Mouse (Mus musculus) limb, embryonic 10.5 days (tissue): Measurements from ENCODE around the gene Sc5d. TPM values are rescaled to one million over a fixed set of nuclear protein-coding genes. Genes with fewer than 3 reads are reported as not detected.

Experiments
- DNase-seq: peaks from one replicate; pipeline ENCODE4 v3.0.0-alpha.2; 2017; ENCODE audit warnings: low spot score
- H3K27ac ChIP-seq: fragments of 300-500 bp; sonication (generic); 2 replicates; pipeline ENCODE4 v1.5.1; 2016; ENCODE audit warnings: mild to moderate bottlenecking
- H3K27me3 ChIP-seq: fragments of 300-500 bp; sonication (generic); 2 replicates; pipeline ENCODE4 v1.6.1; 2016; ENCODE audit warnings: low read depth, mild to moderate bottlenecking; ENCODE audit not compliant: poor library complexity, severe bottlenecking
- H3K36me3 ChIP-seq: fragments of 300-500 bp; sonication (generic); 2 replicates; pipeline ENCODE4 v1.6.1; 2016; ENCODE audit warnings: mild to moderate bottlenecking, moderate library complexity
- H3K4me1 ChIP-seq: fragments of 300-500 bp; sonication (generic); 2 replicates; pipeline ENCODE4 v1.6.1; 2016
- H3K4me3 ChIP-seq: fragments of 300-500 bp; sonication (generic); 2 replicates; pipeline ENCODE4 v1.5.1; 2016; ENCODE audit warnings: mild to moderate bottlenecking, moderate library complexity
- H3K9me3 ChIP-seq: fragments of 300-500 bp; sonication (generic); replicated peaks from 2 replicates; pipeline ENCODE4 v1.6.1; 2016; ENCODE audit warnings: mild to moderate bottlenecking
- WGBS: fragments of 180-500 bp; shearing (Covaris S2); methylation state at CpG from one replicate; pipeline ENCODE4 v1.1.7; 2016; 5-methylcytosine and 5-hydroxymethylcytosine counted together
- polyA plus RNA-seq: library from polyadenylated mRNA; unstranded; fragments of >200 nt; fragmentation: Nextera tagmentation; extraction: Ambion mirVana; gene quantifications from 2 replicates; pipeline ENCODE4 v1.2.1, GENCODE M21; 2016

Gene Sc5d
- polyA plus RNA-seq, 1 experiment from 2014 or later, result 63.2 TPM

- 66% methylated on average over 13 of the region's 13 CpGs for WGBS
- no peak for DNase-seq
- H3K4me3 ChIP-seq, result no peak overlapping the region
- 0 out of 2 replicates have a peak, but pooled peaks cover 5% of the 10 kb centered on the region for H3K27me3 ChIP-seq
- H3K27ac ChIP-seq, result no peak overlapping the region
- H3K36me3 ChIP-seq, result no peaks in the 10 kb centered on the region
- no peaks in the 10 kb centered on the region for H3K9me3 ChIP-seq
- no peaks in the 10 kb centered on the region for H3K4me1 ChIP-seq
Observed at GRCm38 (mm10) chr9:42275027-42275760, 11.1 kb upstream of the Sc5d start.

DNA sequence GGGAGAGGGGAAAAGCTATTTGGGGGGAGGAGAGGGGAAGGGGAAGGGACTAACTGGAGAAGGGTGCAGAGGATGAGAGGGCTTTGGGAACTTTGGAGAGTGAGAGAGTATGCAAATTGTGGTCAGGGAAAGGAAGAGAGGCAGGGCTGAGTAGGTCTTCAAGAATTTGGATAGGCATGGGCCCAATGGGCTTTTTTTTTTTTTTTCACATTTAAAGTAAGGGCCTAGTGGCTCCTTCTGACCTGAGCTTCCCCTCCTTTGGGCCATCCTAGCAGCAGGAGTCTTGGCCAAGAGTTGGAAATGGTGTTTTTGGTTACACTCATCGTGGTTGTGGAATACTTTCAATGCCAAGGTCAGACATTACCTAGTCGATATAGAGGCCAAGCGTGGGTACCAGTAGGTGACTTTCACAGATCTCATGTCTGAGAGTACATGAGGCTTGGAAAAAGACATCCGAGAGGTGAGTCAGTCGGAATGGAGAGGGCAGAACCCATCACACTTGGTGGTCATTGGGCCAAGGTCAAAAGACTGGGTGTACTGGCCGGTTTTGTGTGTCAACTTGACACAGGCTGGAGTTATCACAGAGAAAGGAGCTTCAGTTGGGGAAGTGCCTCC is 9.7 kb upstream of the Sc5d start:
- H3K4me1 ChIP-seq, result no peaks in the 10 kb centered on the region
- no peaks in the 10 kb centered on the region for H3K9me3 ChIP-seq
- H3K4me3 ChIP-seq, result no peak overlapping the region
- H3K36me3 ChIP-seq, result no peaks in the 10 kb centered on the region
- 0 out of 2 replicates have a peak, but pooled peaks cover 5% of the 10 kb centered on the region for H3K27me3 ChIP-seq
- DNase-seq, result no peak
- H3K27ac ChIP-seq, result no peak overlapping the region
- 89% methylated on average over 6 of the region's 6 CpGs for WGBS

GRCm38 (mm10) chr9:42273174-42273573 is 9.1 kb upstream of the Sc5d start:
- Histone ChIP-seq H3K27me3 (0 out of 2 replicates have a peak, but pooled peaks cover 5% of the 10 kb centered on the region), H3K4me3 (no peak overlapping the region), H3K9me3 (no peaks in the 10 kb centered on the region), H3K27ac (no peak overlapping the region), H3K4me1 (no peaks in the 10 kb centered on the region), H3K36me3 (no peaks in the 10 kb centered on the region)
- no peak for DNase-seq
- 85% methylated on average over 3 of the region's 3 CpGs for WGBS

DNA sequence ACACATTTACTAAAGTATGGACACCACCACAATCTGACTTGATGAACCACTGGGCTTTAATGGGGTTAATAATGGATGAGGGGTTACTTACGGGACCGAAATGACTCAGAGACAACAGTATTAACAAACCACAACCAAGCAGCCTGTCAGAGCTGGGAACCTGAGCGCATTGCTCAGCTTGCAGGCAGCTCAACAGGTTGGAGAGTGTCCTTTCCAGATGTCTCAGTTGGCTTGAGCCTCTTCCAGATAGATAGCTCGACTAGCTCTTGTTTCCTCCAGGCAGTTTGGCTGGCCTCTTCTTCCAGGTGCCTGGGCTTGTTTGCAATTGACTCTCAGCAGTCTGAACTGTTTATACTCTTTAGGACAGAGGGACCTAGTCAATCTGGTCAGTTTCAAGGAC is 8.6 kb upstream of the Sc5d start:
- DNase-seq, result no peak
- no peaks in the 10 kb centered on the region for H3K9me3 ChIP-seq
- H3K27me3 ChIP-seq, result 0 out of 2 replicates have a peak, but pooled peaks cover 5% of the 10 kb centered on the region
- no peaks in the 10 kb centered on the region for H3K4me1 ChIP-seq
- WGBS, result 74% methylated on average over 4 of the region's 4 CpGs
- no peak overlapping the region for H3K27ac ChIP-seq
- H3K4me3 ChIP-seq, result no peak overlapping the region
- no peaks in the 10 kb centered on the region for H3K36me3 ChIP-seq

GRCm38 (mm10) chr9:42271456-42271855 is 7.4 kb upstream of the Sc5d start:
- Histone ChIP-seq H3K9me3 (no peaks in the 10 kb centered on the region), H3K4me1 (no peaks in the 10 kb centered on the region), H3K36me3 (no peaks in the 10 kb centered on the region), H3K27ac (no peak overlapping the region), H3K27me3 (0 out of 2 replicates have a peak, but pooled peaks cover 5% of the 10 kb centered on the region), H3K4me3 (no peak overlapping the region)
- WGBS, result 89% methylated on average over 5 of the region's 5 CpGs
- no peak for DNase-seq

GRCm38 (mm10) chr9:42270617-42271016 is 6.6 kb upstream of the Sc5d start:
- Histone ChIP-seq H3K27ac (no peak overlapping the region), H3K27me3 (0 out of 2 replicates have a peak, but pooled peaks cover 1% of the 10 kb centered on the region), H3K36me3 (no peaks in the 10 kb centered on the region), H3K4me1 (no peaks in the 10 kb centered on the region), H3K4me3 (no peak overlapping the region), H3K9me3 (no peaks in the 10 kb centered on the region)
- 89% methylated on average over 3 of the region's 3 CpGs for WGBS
- no peak for DNase-seq

DNA sequence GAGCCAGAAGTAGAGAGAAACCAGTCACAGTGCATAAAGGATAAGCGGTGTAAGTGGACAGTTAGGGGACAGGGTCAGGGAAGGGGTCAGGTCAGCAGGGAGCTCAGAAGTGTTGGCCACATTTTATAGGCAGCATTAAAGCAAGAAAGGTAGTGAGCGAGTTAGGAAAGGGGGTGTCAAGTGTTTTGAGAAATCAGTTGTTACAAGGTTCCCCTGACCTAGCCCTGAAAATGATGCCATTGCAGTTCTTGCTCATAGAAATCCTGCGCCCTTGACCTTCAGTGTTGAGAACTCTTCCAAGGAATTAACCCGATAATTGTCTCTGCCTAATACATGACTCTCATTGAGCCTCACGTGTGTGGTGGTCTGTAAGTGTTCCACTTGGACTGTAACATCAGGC is 6.0 kb upstream of the Sc5d start:
- Histone ChIP-seq H3K4me3 (no peak overlapping the region), H3K27me3 (no peaks in the 10 kb centered on the region), H3K36me3 (no peaks in the 10 kb centered on the region), H3K27ac (no peak overlapping the region), H3K4me1 (no peaks in the 10 kb centered on the region), H3K9me3 (no peaks in the 10 kb centered on the region)
- DNase-seq, result no peak
- 88% methylated on average over 5 of the region's 5 CpGs for WGBS

- H3K9me3 ChIP-seq, result no peaks in the 10 kb centered on the region
- H3K4me1 ChIP-seq, result peaks cover 9% of the 10 kb centered on the region
- H3K27ac ChIP-seq, result no peak overlapping the region
- H3K36me3 ChIP-seq, result no peaks in the 10 kb centered on the region
- DNase-seq, result no peak
- WGBS, result 87% methylated on average over 5 of the region's 5 CpGs
- H3K4me3 ChIP-seq, result no peak overlapping the region
- no peaks in the 10 kb centered on the region for H3K27me3 ChIP-seq
Observed at GRCm38 (mm10) chr9:42268371-42268770, 4.3 kb upstream of the Sc5d start.

DNA sequence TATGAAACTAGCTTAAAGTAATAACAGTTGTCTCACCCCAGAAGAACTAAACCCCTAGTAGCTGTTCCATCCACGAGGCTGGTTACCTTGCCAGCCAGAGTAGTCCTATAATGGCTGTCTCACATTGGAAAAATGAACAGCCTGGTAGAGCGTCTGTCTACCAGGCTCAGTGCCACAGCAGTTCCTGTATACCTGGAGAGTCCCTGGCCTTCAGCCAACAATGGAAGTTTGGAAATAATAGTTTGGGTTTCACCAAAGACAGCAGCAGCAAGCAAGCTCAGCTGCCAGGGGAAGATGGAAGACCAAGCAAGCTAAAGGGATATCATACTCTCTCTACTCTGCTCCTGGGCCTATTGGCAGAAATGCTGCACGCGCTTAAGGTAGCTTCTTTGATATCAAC is 1.3 kb upstream of the Sc5d start:
- 95% methylated on average over 4 of the region's 4 CpGs for WGBS
- Histone ChIP-seq H3K9me3 (no peaks in the 10 kb centered on the region), H3K27ac (no peak overlapping the region), H3K36me3 (peaks cover 15% of the 10 kb centered on the region), H3K4me1 (peaks cover 23% of the 10 kb centered on the region), H3K27me3 (no peaks in the 10 kb centered on the region), H3K4me3 (no peak overlapping the region)
- no peak for DNase-seq

DNA sequence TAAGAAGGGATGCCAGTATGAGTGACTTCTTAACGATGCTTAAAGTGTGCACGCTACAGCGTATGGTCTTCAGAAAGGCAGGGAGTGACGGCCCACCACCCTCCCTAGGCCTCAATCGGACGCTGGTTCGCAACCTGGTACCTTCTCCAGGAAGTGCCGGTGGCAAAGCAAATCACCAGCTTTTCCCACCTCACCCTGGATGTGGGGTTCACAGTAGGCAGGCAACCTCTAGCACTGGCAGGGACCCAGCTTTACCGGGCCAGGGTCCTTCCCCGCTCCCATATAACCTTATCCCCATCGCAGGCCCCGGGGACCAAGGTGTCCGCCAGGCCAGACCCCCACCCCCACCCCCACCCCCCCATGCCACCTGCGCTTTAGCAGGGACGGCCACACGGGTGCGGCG is 346 bp downstream of the Sc5d start:
- peaks cover 23% of the 10 kb centered on the region for H3K4me1 ChIP-seq
- WGBS, result under 1% methylated on average over 18 of the region's 18 CpGs
- no peaks in the 10 kb centered on the region for H3K9me3 ChIP-seq
- H3K4me3 ChIP-seq, result peak overlapping the region; percentile 92
- H3K36me3 ChIP-seq, result peaks cover 31% of the 10 kb centered on the region
- no peak for DNase-seq
- peak overlapping the region; percentile 95 for H3K27ac ChIP-seq
- H3K27me3 ChIP-seq, result no peaks in the 10 kb centered on the region

- no peaks in the 10 kb centered on the region for H3K27me3 ChIP-seq
Observed at GRCm38 (mm10) chr9:42260481-42260880, 3.6 kb downstream of the Sc5d start.

GRCm38 (mm10) chr9:42249112-42249511 is 14.9 kb downstream of the Sc5d start:
- 81% methylated on average over 6 of the region's 6 CpGs for WGBS
- DNase-seq, result no peak
- Histone ChIP-seq H3K36me3 (peaks cover 21% of the 10 kb centered on the region), H3K9me3 (no peaks in the 10 kb centered on the region), H3K4me3 (no peak overlapping the region), H3K27ac (no peak overlapping the region), H3K4me1 (no peaks in the 10 kb centered on the region), H3K27me3 (no peaks in the 10 kb centered on the region)

More at GRCm38 (mm10) chr9:42260481-42260880, 3.6 kb downstream of the Sc5d start:
- H3K4me1 ChIP-seq, result peaks cover 23% of the 10 kb centered on the region
- no peak for DNase-seq
- H3K4me3 ChIP-seq, result no peak overlapping the region
- 89% methylated on average over 5 of the region's 5 CpGs for WGBS
- no peak overlapping the region for H3K27ac ChIP-seq
- peaks cover 63% of the 10 kb centered on the region for H3K36me3 ChIP-seq
- H3K9me3 ChIP-seq, result no peaks in the 10 kb centered on the region

GRCm38 (mm10) chr9:42246688-42247087 is 17.4 kb downstream of the Sc5d start:
- no peaks in the 10 kb centered on the region for H3K4me1 ChIP-seq
- peaks cover 3% of the 10 kb centered on the region for H3K36me3 ChIP-seq
- no peaks in the 10 kb centered on the region for H3K27me3 ChIP-seq
- no peak overlapping the region for H3K27ac ChIP-seq
- 87% methylated on average over 6 of the region's 6 CpGs for WGBS
- H3K9me3 ChIP-seq, result no peaks in the 10 kb centered on the region
- no peak for DNase-seq
- H3K4me3 ChIP-seq, result no peak overlapping the region
